Mouse (Mus musculus): ENCODE measurements at regions not wholly inside any gene's neighbourhood (a gene's known extent, or its start where the extent isn't known, plus 50 kb on each side); places are given as distances from the start of the nearest gene placed in this dataset.
A peak's percentile ranks its signal among the peaks of the same experiment; 100 is the strongest.

- no peak overlapping the region for H3K4me2 ChIP-seq
- no peak overlapping the region for H3K27ac ChIP-seq (replicated peaks)
- ATAC-seq (ENCODE audit: extremely low read depth, insufficient number of reproducible peaks, low FRiP score, low TSS enrichment), result no peak
- no peaks in the 10 kb centered on the region for H3K36me3 ChIP-seq
- H3K27me3 ChIP-seq (replicated peaks), result no peaks in the 10 kb centered on the region
- no peak overlapping the region for H3K4me3 ChIP-seq
- peaks cover 53% of the 10 kb centered on the region for H3K4me1 ChIP-seq
- H3K9me3 ChIP-seq, result no peaks in the 10 kb centered on the region
- WGBS, result 85% methylated on average over 5 of the region's 5 CpGs
- H3K9ac ChIP-seq, result no peak overlapping the region
Observed at GRCm38 (mm10) chr6:31092760-31093159, 133.9 kb upstream of the Klf14 start.

GRCm38 (mm10) chr6:31095943-31096714, 137.3 kb upstream of the Klf14 start:
- H3K4me3 ChIP-seq, result no peak overlapping the region
- H3K9me3 ChIP-seq, result no peaks in the 10 kb centered on the region
- H3K4me2 ChIP-seq, result peak overlapping the region; percentile 48
- H3K36me3 ChIP-seq, result no peaks in the 10 kb centered on the region
- peak overlapping the region; percentile 91 for H3K27ac ChIP-seq (replicated peaks)
- no peaks in the 10 kb centered on the region for H3K27me3 ChIP-seq (replicated peaks)
- H3K9ac ChIP-seq, result peak overlapping the region; percentile 33; the same call in 1 of the 2 replicates
- peaks cover 50% of the 10 kb centered on the region for H3K4me1 ChIP-seq
- ATAC-seq (ENCODE audit: extremely low read depth, insufficient number of reproducible peaks, low FRiP score, low TSS enrichment), result no peak
- 31% methylated on average over 17 of the region's 21 CpGs for WGBS

- 64% methylated on average over 6 of the region's 6 CpGs for WGBS
Observed at GRCm38 (mm10) chr6:31096787-31097186, 137.9 kb upstream of the Klf14 start.

GRCm38 (mm10) chr6:31097254-31097653, 138.4 kb upstream of the Klf14 start:
- H3K36me3 ChIP-seq, result no peaks in the 10 kb centered on the region
- H3K4me3 ChIP-seq, result no peak overlapping the region
- H3K4me1 ChIP-seq, result peaks cover 50% of the 10 kb centered on the region
- no peak for ATAC-seq (ENCODE audit: extremely low read depth, insufficient number of reproducible peaks, low FRiP score, low TSS enrichment)
- H3K27me3 ChIP-seq (replicated peaks), result no peaks in the 10 kb centered on the region
- H3K9ac ChIP-seq, result no peak overlapping the region
- H3K4me2 ChIP-seq, result no peak overlapping the region
- 67% methylated on average over 9 of the region's 9 CpGs for WGBS
- H3K27ac ChIP-seq (replicated peaks), result peak overlapping the region; percentile 91
- H3K9me3 ChIP-seq, result no peaks in the 10 kb centered on the region

More at GRCm38 (mm10) chr6:31096787-31097186, 137.9 kb upstream of the Klf14 start:
- no peak for ATAC-seq (ENCODE audit: extremely low read depth, insufficient number of reproducible peaks, low FRiP score, low TSS enrichment)
- peak overlapping the region; percentile 28; the same call in 1 of the 2 replicates for H3K9ac ChIP-seq
- peak overlapping the region; percentile 48 for H3K4me2 ChIP-seq
- H3K27me3 ChIP-seq (replicated peaks), result no peaks in the 10 kb centered on the region
- H3K27ac ChIP-seq (replicated peaks), result peak overlapping the region; percentile 91
- peaks cover 50% of the 10 kb centered on the region for H3K4me1 ChIP-seq
- no peaks in the 10 kb centered on the region for H3K36me3 ChIP-seq
- no peak overlapping the region for H3K4me3 ChIP-seq
- no peaks in the 10 kb centered on the region for H3K9me3 ChIP-seq

GRCm38 (mm10) chr6:31098106-31098505, 139.2 kb upstream of the Klf14 start:
- 71% methylated on average over 5 of the region's 5 CpGs for WGBS
- no peaks in the 10 kb centered on the region for H3K9me3 ChIP-seq
- H3K27ac ChIP-seq (replicated peaks), result no peak overlapping the region
- peaks cover 50% of the 10 kb centered on the region for H3K4me1 ChIP-seq
- H3K36me3 ChIP-seq, result no peaks in the 10 kb centered on the region
- ATAC-seq (ENCODE audit: extremely low read depth, insufficient number of reproducible peaks, low FRiP score, low TSS enrichment), result no peak
- H3K4me2 ChIP-seq, result no peak overlapping the region
- no peak overlapping the region for H3K9ac ChIP-seq
- H3K4me3 ChIP-seq, result no peak overlapping the region
- no peaks in the 10 kb centered on the region for H3K27me3 ChIP-seq (replicated peaks)

DNA sequence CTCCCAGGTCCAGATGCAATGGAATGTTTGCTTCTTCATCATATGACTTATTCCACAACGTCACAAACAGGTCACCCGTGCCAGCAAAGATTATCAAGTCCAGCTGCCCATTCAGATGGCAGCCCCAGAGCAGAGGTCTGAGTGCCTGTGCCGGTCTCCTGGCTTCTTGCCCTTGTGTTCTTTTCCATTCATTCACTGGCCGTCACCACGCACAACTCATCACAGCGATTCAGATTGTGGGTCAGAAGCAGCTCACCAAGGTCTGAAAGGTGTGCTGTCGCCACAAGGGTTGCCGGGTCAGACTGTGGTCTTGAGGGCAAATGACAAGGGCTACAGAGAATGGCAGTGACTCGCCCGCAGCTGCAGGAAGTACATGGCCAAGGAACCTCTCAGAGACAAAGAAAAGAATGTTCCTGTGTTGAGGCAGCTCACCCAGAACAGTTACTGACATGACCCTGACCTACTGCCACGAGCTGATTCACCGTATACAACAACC, 141.3 kb upstream of the Klf14 start:
- no peak for ATAC-seq (ENCODE audit: extremely low read depth, insufficient number of reproducible peaks, low FRiP score, low TSS enrichment)
- H3K4me3 ChIP-seq, result no peak overlapping the region
- WGBS, result 34% methylated on average over 12 of the region's 12 CpGs

GRCm38 (mm10) chr6:31100749-31101148, 141.9 kb upstream of the Klf14 start:
- Histone ChIP-seq H3K27me3 (replicated peaks) (no peaks in the 10 kb centered on the region), H3K4me2 (peak overlapping the region; percentile 25; the same call in 1 of the 2 replicates), H3K9ac (no peak overlapping the region), H3K4me1 (peaks cover 41% of the 10 kb centered on the region), H3K9me3 (no peaks in the 10 kb centered on the region), H3K27ac (replicated peaks) (peak overlapping the region; percentile 16), H3K4me3 (no peak overlapping the region), H3K36me3 (no peaks in the 10 kb centered on the region)
- no peak for ATAC-seq (ENCODE audit: extremely low read depth, insufficient number of reproducible peaks, low FRiP score, low TSS enrichment)
- 52% methylated on average over 5 of the region's 5 CpGs for WGBS

More for the DNA sequence above, 141.3 kb upstream of the Klf14 start:
- H3K36me3 ChIP-seq, result no peaks in the 10 kb centered on the region
- H3K9ac ChIP-seq, result no peak overlapping the region
- no peaks in the 10 kb centered on the region for H3K27me3 ChIP-seq (replicated peaks)
- peaks cover 45% of the 10 kb centered on the region for H3K4me1 ChIP-seq
- H3K27ac ChIP-seq (replicated peaks), result peak overlapping the region; percentile 16
- no peaks in the 10 kb centered on the region for H3K9me3 ChIP-seq
- peak overlapping the region; percentile 25 for H3K4me2 ChIP-seq

- Histone ChIP-seq H3K36me3 (no peaks in the 10 kb centered on the region), H3K9me3 (peaks cover 9% of the 10 kb centered on the region; the same call in 1 of the 2 replicates), H3K27me3 (replicated peaks) (no peaks in the 10 kb centered on the region), H3K4me2 (no peak overlapping the region), H3K27ac (replicated peaks) (no peak overlapping the region), H3K9ac (no peak overlapping the region), H3K4me3 (no peak overlapping the region), H3K4me1 (peaks cover 25% of the 10 kb centered on the region)
- ATAC-seq (ENCODE audit: extremely low read depth, insufficient number of reproducible peaks, low FRiP score, low TSS enrichment), result no peak
- WGBS, result 71% methylated on average over 10 of the region's 10 CpGs
Observed at GRCm38 (mm10) chr6:31106144-31106836, 147.4 kb upstream of the Klf14 start.

GRCm38 (mm10) chr6:31106856-31107359, 148.0 kb upstream of the Klf14 start:
- Histone ChIP-seq H3K36me3 (no peaks in the 10 kb centered on the region), H3K9me3 (peaks cover 9% of the 10 kb centered on the region; the same call in 1 of the 2 replicates), H3K27ac (replicated peaks) (peak overlapping the region; percentile 60; the same call in 1 of the 2 replicates), H3K27me3 (replicated peaks) (no peaks in the 10 kb centered on the region), H3K4me3 (no peak overlapping the region), H3K4me1 (peaks cover 28% of the 10 kb centered on the region), H3K4me2 (no peak overlapping the region), H3K9ac (no peak overlapping the region)
- ATAC-seq (ENCODE audit: extremely low read depth, insufficient number of reproducible peaks, low FRiP score, low TSS enrichment), result no peak
- WGBS, result 70% methylated on average over 10 of the region's 10 CpGs

GRCm38 (mm10) chr6:31107360-31107759, 148.5 kb upstream of the Klf14 start:
- no peaks in the 10 kb centered on the region for H3K27me3 ChIP-seq (replicated peaks)
- H3K4me3 ChIP-seq, result no peak overlapping the region
- 62% methylated on average over 4 of the region's 4 CpGs for WGBS
- H3K9me3 ChIP-seq, result peaks cover 9% of the 10 kb centered on the region; the same call in 1 of the 2 replicates
- H3K9ac ChIP-seq, result no peak overlapping the region
- peaks cover 31% of the 10 kb centered on the region for H3K4me1 ChIP-seq
- no peaks in the 10 kb centered on the region for H3K36me3 ChIP-seq
- no peak overlapping the region for H3K4me2 ChIP-seq
- no peak; the same call in 1 of the 2 replicates for ATAC-seq (ENCODE audit: extremely low read depth, insufficient number of reproducible peaks, low FRiP score, low TSS enrichment)
- peak overlapping the region; percentile 60 for H3K27ac ChIP-seq (replicated peaks)

- Histone ChIP-seq H3K27ac (replicated peaks) (peak overlapping the region; percentile 60), H3K4me1 (peaks cover 39% of the 10 kb centered on the region), H3K4me3 (no peak overlapping the region), H3K9me3 (peaks cover 9% of the 10 kb centered on the region; the same call in 1 of the 2 replicates), H3K36me3 (no peaks in the 10 kb centered on the region), H3K27me3 (replicated peaks) (no peaks in the 10 kb centered on the region), H3K4me2 (no peak overlapping the region), H3K9ac (no peak overlapping the region)
- 49% methylated on average over 5 of the region's 5 CpGs for WGBS
- ATAC-seq (ENCODE audit: extremely low read depth, insufficient number of reproducible peaks, low FRiP score, low TSS enrichment), result no peak
Observed at GRCm38 (mm10) chr6:31107916-31108685, 149.2 kb upstream of the Klf14 start.
